Mouse (Mus musculus) neural tube, embryonic 14.5 days (tissue): Measurements from ENCODE around the gene Mrps27. TPM values are rescaled to one million over a fixed set of nuclear protein-coding genes. Genes with fewer than 3 reads are reported as not detected.

ENCODE experiments used
- ATAC-seq: fragments of 200-750 bp; cut with Nextera tagmentation; 2 replicates; pipeline ENCODE4 v1.8.0; 2017; ENCODE audit warnings: low read depth, mild to moderate bottlenecking, moderate TSS enrichment, moderate library complexity
- H3K27ac ChIP-seq: fragments of 300-500 bp; sonication (generic); 2 replicates; pipeline ENCODE4 v1.5.1; 2014; ENCODE audit warnings: low read depth, mild to moderate bottlenecking, control low read depth, low read length, moderate library complexity, mixed read lengths
- H3K27me3 ChIP-seq: fragments of 300-500 bp; sonication (generic); 2 replicates; pipeline ENCODE4 v1.6.1; 2014; ENCODE audit warnings: low read length; ENCODE audit not compliant: control insufficient read depth, insufficient read depth
- H3K36me3 ChIP-seq: fragments of 300-500 bp; sonication (generic); 2 replicates; pipeline ENCODE4 v1.6.1; 2014; ENCODE audit warnings: low read length, mixed read lengths; ENCODE audit not compliant: control insufficient read depth, insufficient read depth
- H3K4me1 ChIP-seq: fragments of 300-500 bp; sonication (generic); 2 replicates; pipeline ENCODE4 v1.6.1; 2014; ENCODE audit warnings: low read length; ENCODE audit not compliant: control insufficient read depth, insufficient read depth
- H3K4me2 ChIP-seq: fragments of 300-500 bp; sonication (generic); 2 replicates; pipeline ENCODE4 v1.6.1; 2014; ENCODE audit warnings: mild to moderate bottlenecking, low read depth, low read length, control low read depth
- H3K4me3 ChIP-seq: fragments of 300-500 bp; sonication (generic); 2 replicates; pipeline ENCODE4 v1.5.1; 2014; ENCODE audit warnings: low read depth, low read length, control low read depth, mixed read lengths
- H3K9ac ChIP-seq: fragments of 300-500 bp; sonication (generic); replicated peaks from 2 replicates; pipeline ENCODE4 v1.6.1; 2014; ENCODE audit warnings: low read depth, mild to moderate bottlenecking, control low read depth, low read length, mixed read lengths
- H3K9me3 ChIP-seq: fragments of 300-500 bp; sonication (generic); 2 replicates; pipeline ENCODE4 v1.6.1; 2016; ENCODE audit warnings: low read length; ENCODE audit not compliant: control insufficient read depth
- WGBS: fragments of 180-500 bp; shearing (Covaris S2); extraction: QIAGEN DNeasy Blood & Tissue Kit; methylation state at CpG from one replicate; pipeline ENCODE4 v1.1.7; 2014; 5-methylcytosine and 5-hydroxymethylcytosine counted together
- polyA plus RNA-seq: library from polyadenylated mRNA; unstranded; fragments of >200 nt; fragmentation: Nextera tagmentation; extraction: Ambion mirVana; gene quantifications from 2 replicates; pipeline ENCODE4 v1.2.1, GENCODE M21; 2014

Gene Mrps27
- polyA plus RNA-seq, 1 experiment from 2014 or later: 40.2 TPM

DNA sequence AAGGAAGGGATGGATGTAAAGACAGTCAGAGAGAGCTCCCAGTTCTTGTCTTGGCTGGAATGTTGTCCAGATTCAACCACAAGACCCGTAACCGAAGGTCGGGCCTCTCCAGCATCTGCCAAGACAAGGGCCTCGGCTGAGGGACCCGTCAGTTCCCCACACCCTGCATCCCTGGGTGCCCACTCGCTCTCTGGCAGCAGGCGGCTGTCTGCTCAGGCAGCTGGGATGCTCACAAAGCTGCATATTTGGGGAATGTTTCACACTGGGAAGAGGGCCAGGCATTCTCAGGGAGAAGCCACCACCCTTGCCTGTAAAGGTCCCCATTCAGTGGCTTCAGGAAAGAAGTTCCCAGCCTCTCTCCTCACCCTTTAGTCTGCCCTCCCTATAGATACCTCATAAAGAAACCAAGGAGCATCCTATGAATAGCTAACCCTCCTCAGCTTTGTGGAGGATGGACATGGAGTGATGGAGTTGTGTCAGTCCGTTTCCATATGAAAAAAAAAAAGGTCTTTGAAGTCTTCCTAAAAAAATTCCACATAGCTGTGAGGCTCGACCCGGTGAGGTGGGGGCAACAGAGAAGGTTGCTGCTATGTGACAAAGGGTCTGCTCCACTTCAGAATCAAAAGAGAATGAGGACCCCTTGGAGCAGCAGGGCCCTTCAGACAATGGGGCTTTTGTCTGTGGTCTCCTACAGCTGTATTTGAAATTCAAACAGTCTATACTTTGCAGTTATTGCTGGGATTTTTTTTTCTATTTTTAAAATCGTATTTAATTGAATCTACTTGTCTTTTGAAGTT lies 103.0 kb downstream of the Mrps27 start:
- H3K4me1 ChIP-seq: peaks cover 48% of the 10 kb centered on the region
- ATAC-seq: no peak
- WGBS: 16% methylated on average over 11 of the region's 11 CpGs
- H3K27ac ChIP-seq: peak overlapping the region; percentile 65
- no peaks in the 10 kb centered on the region; the same call in 1 of the 2 replicates for H3K36me3 ChIP-seq
- no peak overlapping the region for H3K9ac ChIP-seq
- no peaks in the 10 kb centered on the region for H3K9me3 ChIP-seq
- H3K4me2 ChIP-seq: peak overlapping the region; percentile 4; the same call in 1 of the 2 replicates
- H3K4me3 ChIP-seq: no peak overlapping the region
- H3K27me3 ChIP-seq: no peaks in the 10 kb centered on the region

DNA sequence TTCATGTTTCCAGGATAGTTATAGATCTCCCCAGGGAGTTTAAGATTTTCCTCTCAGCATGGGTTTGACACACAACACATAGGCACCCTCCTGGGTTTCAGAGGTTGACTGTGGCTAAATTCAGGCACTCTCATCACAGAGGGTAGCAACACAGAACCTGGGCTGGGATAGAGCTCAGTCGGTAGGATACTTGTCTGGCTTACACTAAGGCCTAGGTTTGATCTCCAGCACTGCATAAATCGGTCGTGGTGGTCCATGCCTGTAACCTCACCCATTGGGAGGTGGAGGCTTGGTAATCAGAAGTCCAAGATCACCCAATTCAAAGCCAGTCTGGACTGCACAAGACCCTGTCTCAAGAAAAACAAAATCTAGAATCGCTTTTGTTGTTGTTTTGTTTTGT lies 103.7 kb downstream of the Mrps27 start:
- Histone ChIP-seq H3K4me3 (no peak overlapping the region), H3K9me3 (no peaks in the 10 kb centered on the region), H3K36me3 (no peaks in the 10 kb centered on the region), H3K27me3 (no peaks in the 10 kb centered on the region), H3K27ac (no peak overlapping the region), H3K4me1 (peaks cover 44% of the 10 kb centered on the region), H3K9ac (no peak overlapping the region), H3K4me2 (no peak overlapping the region)
- ATAC-seq: no peak
- 26% methylated on average over 4 of the region's 4 CpGs for WGBS

GRCm38 (mm10) chr13:99449547-99449946 lies 105.0 kb downstream of the Mrps27 start:
- no peak overlapping the region for H3K4me2 ChIP-seq

GRCm38 (mm10) chr13:99450766-99451165 lies 106.2 kb downstream of the Mrps27 start:
- Histone ChIP-seq H3K4me2 (no peak overlapping the region), H3K27ac (no peak overlapping the region), H3K36me3 (no peaks in the 10 kb centered on the region), H3K4me1 (peaks cover 26% of the 10 kb centered on the region), H3K9me3 (no peaks in the 10 kb centered on the region), H3K27me3 (no peaks in the 10 kb centered on the region), H3K9ac (no peak overlapping the region), H3K4me3 (no peak overlapping the region)
- no peak for ATAC-seq
- WGBS: 68% methylated on average over 7 of the region's 7 CpGs

More at GRCm38 (mm10) chr13:99449547-99449946, 105.0 kb downstream of the Mrps27 start:
- H3K9ac ChIP-seq: no peak overlapping the region
- no peaks in the 10 kb centered on the region for H3K27me3 ChIP-seq
- no peaks in the 10 kb centered on the region for H3K9me3 ChIP-seq
- peaks cover 34% of the 10 kb centered on the region for H3K4me1 ChIP-seq
- WGBS: 81% methylated on average over 4 of the region's 4 CpGs
- no peak overlapping the region for H3K27ac ChIP-seq
- H3K4me3 ChIP-seq: no peak overlapping the region
- no peaks in the 10 kb centered on the region for H3K36me3 ChIP-seq
- no peak for ATAC-seq

DNA sequence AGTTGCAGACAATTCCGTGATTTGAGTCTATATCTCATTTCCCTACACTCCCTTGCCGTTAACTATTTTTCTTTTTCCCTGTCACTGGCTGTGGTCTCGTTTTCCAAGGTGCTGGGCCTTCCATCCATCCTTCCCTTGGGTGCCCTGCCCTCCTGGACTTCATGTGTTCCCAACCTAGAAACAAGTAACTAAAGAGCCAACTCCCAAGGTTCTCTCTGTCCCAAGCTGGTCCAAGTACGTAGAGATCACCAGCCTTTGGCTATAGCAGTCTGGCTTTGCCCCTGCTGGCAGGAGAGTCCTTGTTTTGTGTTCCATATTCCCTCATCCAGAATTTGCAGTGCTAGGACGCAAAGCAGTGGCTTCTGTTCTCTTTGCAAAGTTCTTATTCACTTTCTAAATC lies 106.7 kb downstream of the Mrps27 start:
- Histone ChIP-seq H3K9ac (no peak overlapping the region), H3K4me3 (no peak overlapping the region), H3K27me3 (no peaks in the 10 kb centered on the region), H3K4me2 (no peak overlapping the region), H3K27ac (no peak overlapping the region), H3K4me1 (peaks cover 25% of the 10 kb centered on the region), H3K9me3 (no peaks in the 10 kb centered on the region), H3K36me3 (no peaks in the 10 kb centered on the region)
- 78% methylated on average over 5 of the region's 5 CpGs for WGBS
- ATAC-seq: no peak

DNA sequence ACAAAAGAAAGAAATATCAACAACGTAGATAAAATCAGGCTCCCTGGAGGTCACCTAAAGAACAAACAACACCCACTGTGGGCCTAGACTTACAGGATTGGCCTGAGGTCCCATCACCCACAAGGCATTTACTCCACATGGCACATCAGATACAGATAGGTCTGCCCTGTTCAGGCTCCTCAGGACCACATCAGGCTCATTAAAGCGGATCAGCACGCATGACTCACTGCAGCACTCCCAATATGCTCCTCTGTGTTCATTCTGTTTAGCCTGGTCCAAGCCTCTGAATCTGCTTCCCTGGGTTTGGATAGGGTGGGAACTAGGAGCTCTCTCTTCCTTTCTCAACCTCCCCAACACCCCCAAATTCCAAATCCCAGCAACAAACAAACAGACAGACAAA lies 107.9 kb downstream of the Mrps27 start:
- ATAC-seq: no peak
- no peaks in the 10 kb centered on the region for H3K27me3 ChIP-seq
- H3K4me3 ChIP-seq: no peak overlapping the region
- peaks cover 17% of the 10 kb centered on the region for H3K4me1 ChIP-seq
- no peaks in the 10 kb centered on the region for H3K9me3 ChIP-seq
- no peak overlapping the region for H3K27ac ChIP-seq
- H3K36me3 ChIP-seq: no peaks in the 10 kb centered on the region
- no peak overlapping the region for H3K9ac ChIP-seq
- 96% methylated on average over 3 of the region's 3 CpGs for WGBS
- no peak overlapping the region for H3K4me2 ChIP-seq

DNA sequence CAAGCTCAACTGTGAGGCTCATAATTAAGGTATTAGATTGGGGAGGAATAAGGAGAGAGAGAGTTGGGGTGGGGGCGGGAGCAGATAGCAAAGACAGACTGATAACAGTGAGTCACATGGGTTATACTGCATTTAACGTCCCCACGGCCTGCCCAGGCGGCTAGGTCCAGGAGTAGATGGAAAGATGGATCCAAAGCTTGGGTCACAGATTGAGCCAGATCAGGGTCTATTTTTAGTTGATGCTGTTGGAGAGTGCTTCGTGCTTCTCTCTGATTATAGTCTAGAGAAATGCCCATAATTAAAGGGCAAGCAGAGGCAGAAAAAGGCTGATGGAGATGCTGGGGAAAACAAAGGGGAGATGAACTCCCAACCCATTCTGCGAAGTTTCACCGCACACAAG lies 110.4 kb downstream of the Mrps27 start:
- Histone ChIP-seq H3K27me3 (no peaks in the 10 kb centered on the region), H3K36me3 (no peaks in the 10 kb centered on the region), H3K9me3 (no peaks in the 10 kb centered on the region), H3K4me1 (peaks cover 15% of the 10 kb centered on the region; the same call in 1 of the 2 replicates), H3K9ac (no peak overlapping the region), H3K27ac (no peak overlapping the region), H3K4me3 (no peak overlapping the region), H3K4me2 (no peak overlapping the region)
- WGBS: 90% methylated on average over 7 of the region's 7 CpGs
- ATAC-seq: no peak

GRCm38 (mm10) chr13:99458658-99459386 lies 114.2 kb downstream of the Mrps27 start:
- Histone ChIP-seq H3K4me2 (no peak overlapping the region), H3K9me3 (no peaks in the 10 kb centered on the region), H3K4me3 (no peak overlapping the region), H3K4me1 (peaks cover 10% of the 10 kb centered on the region; the same call in 1 of the 2 replicates), H3K36me3 (peaks cover 5% of the 10 kb centered on the region; the same call in 1 of the 2 replicates), H3K27me3 (no peaks in the 10 kb centered on the region), H3K27ac (peak overlapping the region; percentile 62; the same call in 1 of the 2 replicates), H3K9ac (no peak overlapping the region)
- peak; percentile 86 for ATAC-seq
- 54% methylated on average over 12 of the region's 12 CpGs for WGBS

DNA sequence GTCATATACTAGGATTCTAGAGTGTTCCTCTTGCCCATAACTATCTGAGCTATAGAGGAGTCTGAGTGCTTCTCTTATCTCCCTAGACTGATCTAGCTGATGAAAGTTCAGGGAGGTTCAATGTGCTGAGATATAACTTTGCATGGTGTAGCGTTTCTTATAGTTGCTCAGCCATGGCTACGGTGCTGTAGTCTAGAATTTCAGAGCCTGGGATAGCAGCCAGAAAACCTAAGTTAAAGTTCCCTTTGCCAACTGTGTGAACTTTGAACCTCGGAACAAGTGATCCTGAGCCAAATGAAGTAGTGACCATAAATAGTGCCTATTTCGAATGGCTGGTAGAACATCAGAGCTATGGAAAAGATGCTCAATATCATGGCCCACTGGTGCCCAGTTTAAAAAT lies 115.0 kb downstream of the Mrps27 start:
- no peaks in the 10 kb centered on the region for H3K9me3 ChIP-seq
- H3K4me2 ChIP-seq: no peak overlapping the region
- no peak overlapping the region for H3K9ac ChIP-seq
- H3K4me3 ChIP-seq: no peak overlapping the region
- no peaks in the 10 kb centered on the region for H3K27me3 ChIP-seq
- H3K36me3 ChIP-seq: peaks cover 5% of the 10 kb centered on the region; the same call in 1 of the 2 replicates
- peaks cover 10% of the 10 kb centered on the region; the same call in 1 of the 2 replicates for H3K4me1 ChIP-seq
- H3K27ac ChIP-seq: 0 out of 2 replicates have a peak overlapping the region, but pooled peaks have one; percentile 30
- 80% methylated on average over 4 of the region's 4 CpGs for WGBS
- ATAC-seq: peak; percentile 18; the same call in 1 of the 2 replicates
